Comparison of ENCODE assay signal across 8 mouse cellular contexts in genomic region chr8:84759126-84759525, GRCm38 (mm10). TPM values are rescaled to one million over a fixed set of nuclear protein-coding genes. Genes with fewer than 3 reads are reported as not detected.
DNase-seq lines count a peak whose midpoint lies in the region; ATAC-seq and TF ChIP-seq lines count a peak whose summit lies in the region.

No protein-coding gene starts in this region.

- H3K9me3 ChIP-seq in kidney, embryonic 16.5 days (ENCODE audit: low read length): no peaks in the 10 kb centered on the region
- no peaks in the 10 kb centered on the region for H3K9me3 ChIP-seq in intestine, postnatal 0 days (ENCODE audit: control insufficient read depth)

- no peak overlapping the region for H3K4me3 ChIP-seq in kidney, embryonic 16.5 days (ENCODE audit: low read length)
- H3K4me3 ChIP-seq in bone marrow, adult 2 months (replicated peaks; ENCODE audit: control insufficient read depth, low read depth, low read length): no peak overlapping the region
- no peak overlapping the region for H3K4me3 ChIP-seq in intestine, postnatal 0 days (ENCODE audit: low read depth, low read length)

- no peak overlapping the region for H3K9ac ChIP-seq in kidney, embryonic 16.5 days (replicated peaks; ENCODE audit: low read length)
- H3K9ac ChIP-seq in intestine, postnatal 0 days (ENCODE audit: low read depth, low read length): no peak overlapping the region

- TF ChIP-seq POLR2A in bone marrow, adult 2 months (IDR thresholded peaks at IDR 0.05; ENCODE audit: borderline replicate concordance, control insufficient read depth, low read depth, low read length): no peak

- no peak overlapping the region for H3K4me2 ChIP-seq in kidney, embryonic 16.5 days (replicated peaks; ENCODE audit: low read depth, low read length)
- H3K4me2 ChIP-seq in intestine, postnatal 0 days (replicated peaks; ENCODE audit: low read depth): no peak overlapping the region

- peak; percentile 37; the same call in 1 of the 2 replicates for TF ChIP-seq CTCF in bone marrow, adult 2 months (IDR thresholded peaks at IDR 0.05; ENCODE audit: control insufficient read depth, insufficient read depth, low read length)
- TF ChIP-seq CTCF in intestine, postnatal 0 days (IDR thresholded peaks at IDR 0.05; ENCODE audit: low read depth): peak; percentile 78

- DNase-seq in kidney, adult 18-20 months: peak; percentile 63
- DNase-seq in yolk sac, embryonic 10.5 days (ENCODE audit: low spot score): no peak
- no peak for DNase-seq in MN1 (ENCODE audit: low spot score)
- DNase-seq in gastrocnemius, adult 18-20 months (ENCODE audit: low spot score): no peak

- ATAC-seq in kidney, embryonic 16.5 days (ENCODE audit: low FRiP score, low TSS enrichment): no peak
- 0 out of 2 replicates have a peak, but pooled peaks have one; percentile 18 for ATAC-seq in intestine, postnatal 0 days
- ATAC-seq in megakaryocyte, adult 5-6 weeks (ENCODE audit: poor library complexity, severe bottlenecking): peak; percentile 54; the same call in 1 of the 2 replicates

- H3K27me3 ChIP-seq in kidney, embryonic 16.5 days (ENCODE audit: insufficient read depth, low read length): peaks cover 72% of the 10 kb centered on the region
- H3K27me3 ChIP-seq in intestine, postnatal 0 days (replicated peaks; ENCODE audit: control insufficient read depth, insufficient read depth, low read length): peaks cover 12% of the 10 kb centered on the region

- WGBS in kidney, embryonic 16.5 days: 68% methylated on average over 7 of the region's 7 CpGs
- WGBS in bone marrow, adult 2 months: 50% methylated on average over 7 of the region's 7 CpGs
- WGBS in intestine, postnatal 0 days: 61% methylated on average over 7 of the region's 7 CpGs

- H3K36me3 ChIP-seq in kidney, embryonic 16.5 days (ENCODE audit: insufficient read depth, low read length): no peaks in the 10 kb centered on the region
- H3K36me3 ChIP-seq in intestine, postnatal 0 days (ENCODE audit: control insufficient read depth, insufficient read depth): no peaks in the 10 kb centered on the region

- 0 out of 2 replicates have a peak, but pooled peaks cover 5% of the 10 kb centered on the region for H3K4me1 ChIP-seq in kidney, embryonic 16.5 days (ENCODE audit: insufficient read depth, low read length)
- no peaks in the 10 kb centered on the region for H3K4me1 ChIP-seq in bone marrow, adult 2 months (ENCODE audit: control insufficient read depth, insufficient read depth, low read length)
- no peaks in the 10 kb centered on the region for H3K4me1 ChIP-seq in intestine, postnatal 0 days (replicated peaks; ENCODE audit: control insufficient read depth, insufficient read depth, low read length)

- no peak overlapping the region for H3K27ac ChIP-seq in kidney, embryonic 16.5 days (ENCODE audit: low read length)
- H3K27ac ChIP-seq in bone marrow, adult 2 months (ENCODE audit: control insufficient read depth, insufficient read depth, low read depth, low read length, poor library complexity): no peak overlapping the region
- no peak overlapping the region for H3K27ac ChIP-seq in intestine, postnatal 0 days (ENCODE audit: low read depth, low read length)

RNA-seq across cellular contexts. Expression of gene G430095P16Rik, which starts 36.3 kb away (rescaled TPM):
- polyA plus RNA-seq in kidney, embryonic 16.5 days (2015; fragmentation: Nextera tagmentation; extraction: Ambion mirVana): 2.3 and 2.8 TPM in 2 replicates
- 12.0 and 27.2 TPM in 2 replicates for polyA plus RNA-seq in bone marrow, adult 2 months (2011; ENCODE audit: insufficient read depth, insufficient read length, low replicate concordance, missing spikeins)
- polyA plus RNA-seq in intestine, postnatal 0 days (2015; fragmentation: Nextera tagmentation; extraction: Ambion mirVana): 1.0 and 1.5 TPM in 2 replicates
- 40.4 and 45.2 TPM in 2 replicates for total RNA-seq in megakaryocyte, adult 5-6 weeks (2015)
- 20.6 and 25.5 TPM in 2 replicates for total RNA-seq in megakaryocyte, adult 5-6 weeks (2017)
- under 1 TPM; 0.34 to 0.45 TPM for total RNA-seq in gastrocnemius, adult 18-20 months (2021)

RNA-seq across cellular contexts. Expression of gene Nfix, which starts 41.0 kb away (rescaled TPM):
- polyA plus RNA-seq in kidney, embryonic 16.5 days (2015; fragmentation: Nextera tagmentation; extraction: Ambion mirVana): 14.8 and 15.9 TPM in 2 replicates
- 20.6 and 23.7 TPM in 2 replicates for polyA plus RNA-seq in bone marrow, adult 2 months (2011; ENCODE audit: insufficient read depth, insufficient read length, low replicate concordance, missing spikeins)
- polyA plus RNA-seq in intestine, postnatal 0 days (2015; fragmentation: Nextera tagmentation; extraction: Ambion mirVana): 11.2 and 12.0 TPM in 2 replicates
- 23.8 and 26.9 TPM in 2 replicates for total RNA-seq in megakaryocyte, adult 5-6 weeks (2015)
- 7.7 and 17.0 TPM in 2 replicates for total RNA-seq in megakaryocyte, adult 5-6 weeks (2017)
- 100 to 1,000 TPM; 481 to 528 TPM for total RNA-seq in gastrocnemius, adult 18-20 months (2021)

RNA-seq across cellular contexts. Expression of gene Lyl1, which starts 57.9 kb away (rescaled TPM):
- polyA plus RNA-seq in kidney, embryonic 16.5 days (2015; fragmentation: Nextera tagmentation; extraction: Ambion mirVana): 7.9 and 8.1 TPM in 2 replicates
- 59.2 and 125 TPM in 2 replicates for polyA plus RNA-seq in bone marrow, adult 2 months (2011; ENCODE audit: insufficient read depth, insufficient read length, low replicate concordance, missing spikeins)
- 3.5 and 3.9 TPM in 2 replicates for polyA plus RNA-seq in intestine, postnatal 0 days (2015; fragmentation: Nextera tagmentation; extraction: Ambion mirVana)
- 69.0 and 69.9 TPM in 2 replicates for total RNA-seq in megakaryocyte, adult 5-6 weeks (2015)
- total RNA-seq in megakaryocyte, adult 5-6 weeks (2017): 60.3 and 62.0 TPM in 2 replicates
- 1 to 10 TPM in 1 of 2 experiments, under 1 TPM in 1; 0.73 to 1.6 TPM for total RNA-seq in gastrocnemius, adult 18-20 months (2021)
